Mouse (Mus musculus): Measurements from ENCODE around the gene Gm49394. TPM values are rescaled to one million over a fixed set of nuclear protein-coding genes. Genes with fewer than 3 reads are reported as not detected.

Gene Gm49394
- not detected in 2 replicates for polyA plus RNA-seq (2014; fragmentation: Nextera tagmentation; extraction: Ambion mirVana)

DNA sequence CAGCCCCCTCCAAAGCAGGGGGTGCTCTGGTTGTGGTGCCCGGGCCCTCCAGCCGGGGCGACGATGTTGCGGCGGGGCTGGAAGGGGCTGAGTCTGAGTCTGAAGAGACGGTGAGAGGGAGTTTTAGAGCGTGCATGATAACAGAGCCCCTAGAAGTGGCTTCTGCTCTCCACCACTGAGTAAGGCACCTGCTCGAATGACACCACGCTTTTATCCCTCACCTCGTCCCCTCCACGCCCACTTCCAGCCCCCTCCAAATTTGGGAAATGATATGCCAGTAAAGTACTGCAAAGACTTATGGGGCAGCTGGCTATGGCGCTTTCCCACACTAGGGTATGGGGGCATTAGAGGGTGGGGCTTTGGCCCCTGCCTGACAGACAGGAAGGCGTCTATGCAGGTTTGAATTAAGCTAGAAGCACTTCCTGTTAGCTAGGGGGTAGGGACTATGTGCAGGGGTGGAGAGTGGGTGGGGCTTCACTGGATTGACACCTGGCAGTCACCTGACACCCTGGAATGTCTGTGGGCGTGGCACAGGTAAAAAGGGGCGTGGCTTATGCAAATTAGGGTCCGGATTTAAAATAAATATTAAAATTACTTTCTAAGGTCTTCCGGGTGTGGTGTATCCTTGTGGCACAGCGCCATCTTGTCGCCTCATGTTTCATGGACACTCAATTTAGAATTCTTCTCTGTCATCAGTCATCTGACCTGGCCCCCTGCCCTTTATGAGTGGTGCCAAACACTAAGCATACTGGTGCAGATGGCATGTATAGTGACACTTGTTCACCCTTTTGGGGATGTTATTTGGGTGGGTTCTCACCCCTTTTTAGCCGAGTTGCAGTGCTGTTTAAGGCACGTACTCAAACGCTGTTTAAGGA is at the start of gene Gm49394:
Gm49394 (minus strand) TSS at position 192 of the 875 bp plus-strand sequence.
- 84% methylated on average over 23 of the region's 23 CpGs for WGBS
- Histone ChIP-seq H3K4me1 (replicated peaks; ENCODE audit: control insufficient read depth, insufficient read depth, low read length) (no peaks in the 10 kb centered on the region), H3K36me3 (replicated peaks; ENCODE audit: control insufficient read depth, insufficient read depth) (no peaks in the 10 kb centered on the region), H3K9ac (no peak within 1 kb of the TSS), H3K4me3 (replicated peaks; ENCODE audit: low read length) (no peak within 1 kb of the TSS), H3K27ac (no peak within 1 kb of the TSS), H3K4me2 (replicated peaks) (no peak within 1 kb of the TSS), H3K9me3 (ENCODE audit: control insufficient read depth, low read length) (peaks cover 8% of the 10 kb centered on the region; the same call in 1 of the 2 replicates), H3K27me3 (ENCODE audit: control insufficient read depth, insufficient read depth, low read length) (peaks cover 23% of the 10 kb centered on the region)
- no peak for DNase-seq (ENCODE audit: low spot score)
- no peak for ATAC-seq (ENCODE audit: low FRiP score)

DNA sequence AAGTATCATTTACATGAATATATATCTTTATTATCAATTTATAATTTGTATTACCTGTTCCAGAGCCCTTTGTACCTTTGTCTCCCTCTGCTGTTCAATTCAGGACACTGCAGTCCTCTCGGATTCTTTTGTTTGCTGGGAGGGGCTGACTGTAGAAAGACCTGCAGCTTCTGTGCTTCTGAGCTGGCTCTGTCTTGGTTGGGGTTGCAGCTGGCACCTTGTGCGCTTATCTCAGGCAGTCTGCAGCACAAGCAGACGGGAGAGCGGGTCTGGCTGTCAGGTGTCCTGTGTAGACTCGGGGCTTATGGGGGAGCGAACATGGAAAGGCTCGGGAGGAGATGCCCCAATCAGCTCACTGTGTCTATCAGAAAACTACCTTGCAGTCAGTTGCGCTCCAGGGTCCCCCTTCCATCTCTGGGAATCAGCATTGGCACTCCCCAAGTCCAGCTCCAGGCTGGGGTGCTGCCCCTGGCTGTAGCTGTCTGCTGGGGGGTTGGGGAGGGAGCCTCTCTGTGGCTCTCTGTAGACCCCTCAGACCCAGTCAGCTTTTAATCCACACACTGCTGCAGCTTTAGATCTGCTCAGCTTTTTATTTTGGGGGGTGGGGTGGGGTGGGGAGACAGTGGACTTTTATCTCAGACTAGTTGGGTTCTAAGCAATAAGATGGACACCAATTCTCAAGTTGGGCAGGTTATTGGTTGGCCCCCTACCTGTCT is 45.2 kb upstream of the Gm49394 start:
- no peak for ATAC-seq (ENCODE audit: low FRiP score)
- Histone ChIP-seq H3K27me3 (ENCODE audit: control insufficient read depth, insufficient read depth, low read length) (no peaks in the 10 kb centered on the region), H3K4me3 (replicated peaks; ENCODE audit: low read length) (peak overlapping the region; percentile 27), H3K9me3 (ENCODE audit: control insufficient read depth, low read length) (no peaks in the 10 kb centered on the region), H3K27ac (peak overlapping the region; percentile 67; the same call in 1 of the 2 replicates), H3K9ac (peak overlapping the region; percentile 70), H3K4me2 (replicated peaks) (peak overlapping the region; percentile 56), H3K36me3 (replicated peaks; ENCODE audit: control insufficient read depth, insufficient read depth) (no peaks in the 10 kb centered on the region), H3K4me1 (replicated peaks; ENCODE audit: control insufficient read depth, insufficient read depth, low read length) (no peaks in the 10 kb centered on the region)
- DNase-seq (ENCODE audit: low spot score), result peak; percentile 83
- WGBS, result 13% methylated on average over 8 of the region's 8 CpGs

DNA sequence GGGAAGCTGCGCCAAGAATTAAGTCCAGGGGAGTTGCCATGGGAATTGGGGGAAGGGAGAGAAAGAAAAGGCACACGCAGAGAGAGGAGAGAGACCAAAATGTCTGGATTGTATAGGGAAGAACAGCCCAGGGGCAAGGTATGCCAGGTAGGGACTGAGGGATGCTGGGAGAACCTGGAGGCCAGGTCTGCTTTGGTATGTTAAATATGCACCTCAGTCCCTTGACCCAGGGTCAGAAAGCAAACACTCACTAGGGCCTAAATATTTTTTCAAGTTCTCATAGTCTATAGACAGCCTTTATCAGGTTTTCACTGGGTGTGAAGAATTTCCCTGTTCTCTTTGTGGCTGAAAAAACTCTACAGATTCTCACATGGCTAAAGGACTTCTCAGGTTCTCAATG is 37.1 kb upstream of the Gm49394 start:
- 65% methylated on average over 2 of the region's 2 CpGs for WGBS
- no peaks in the 10 kb centered on the region for H3K4me1 ChIP-seq (replicated peaks; ENCODE audit: control insufficient read depth, insufficient read depth, low read length)
- H3K27ac ChIP-seq, result no peak overlapping the region
- no peaks in the 10 kb centered on the region for H3K27me3 ChIP-seq (ENCODE audit: control insufficient read depth, insufficient read depth, low read length)
- ATAC-seq (ENCODE audit: low FRiP score) (no peak), DNase-seq (ENCODE audit: low spot score) (no peak)
- no peak overlapping the region for H3K4me2 ChIP-seq (replicated peaks)
- no peak overlapping the region for H3K9ac ChIP-seq
- no peaks in the 10 kb centered on the region for H3K36me3 ChIP-seq (replicated peaks; ENCODE audit: control insufficient read depth, insufficient read depth)
- no peak overlapping the region for H3K4me3 ChIP-seq (replicated peaks; ENCODE audit: low read length)
- H3K9me3 ChIP-seq (ENCODE audit: control insufficient read depth, low read length), result no peaks in the 10 kb centered on the region

DNA sequence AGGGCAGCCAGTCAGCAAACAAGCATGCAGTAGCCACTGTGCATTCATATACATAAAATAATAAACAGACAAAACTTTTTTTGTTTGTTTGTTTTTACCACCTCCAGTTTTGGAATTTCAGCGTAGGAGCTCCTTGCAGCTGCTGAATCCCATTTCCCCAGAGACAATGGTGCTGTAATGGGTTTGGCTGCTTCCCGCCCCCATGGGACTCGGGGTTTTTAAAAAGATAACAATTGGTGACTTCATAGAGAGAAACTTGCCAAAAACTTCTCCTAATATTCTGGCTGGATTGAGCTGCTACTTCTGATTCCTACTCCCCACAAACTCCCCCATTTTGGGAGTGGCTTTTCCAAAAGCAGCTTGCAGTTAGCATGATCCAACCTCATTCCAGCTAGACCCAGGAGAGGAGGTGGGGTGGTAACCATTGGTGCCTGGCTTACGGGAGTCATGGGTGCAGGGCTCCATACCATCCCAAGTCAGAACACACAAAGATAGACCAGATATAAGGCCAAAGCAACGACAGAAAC is 29.7 kb upstream of the Gm49394 start:
- ATAC-seq (ENCODE audit: low FRiP score) (no peak), DNase-seq (ENCODE audit: low spot score) (no peak)
- Histone ChIP-seq H3K4me1 (replicated peaks; ENCODE audit: control insufficient read depth, insufficient read depth, low read length) (no peaks in the 10 kb centered on the region), H3K36me3 (replicated peaks; ENCODE audit: control insufficient read depth, insufficient read depth) (no peaks in the 10 kb centered on the region), H3K27me3 (ENCODE audit: control insufficient read depth, insufficient read depth, low read length) (no peaks in the 10 kb centered on the region), H3K4me2 (replicated peaks) (no peak overlapping the region), H3K4me3 (replicated peaks; ENCODE audit: low read length) (no peak overlapping the region), H3K9ac (no peak overlapping the region), H3K9me3 (ENCODE audit: control insufficient read depth, low read length) (no peaks in the 10 kb centered on the region), H3K27ac (no peak overlapping the region)
- WGBS, result 66% methylated on average over 5 of the region's 5 CpGs

DNA sequence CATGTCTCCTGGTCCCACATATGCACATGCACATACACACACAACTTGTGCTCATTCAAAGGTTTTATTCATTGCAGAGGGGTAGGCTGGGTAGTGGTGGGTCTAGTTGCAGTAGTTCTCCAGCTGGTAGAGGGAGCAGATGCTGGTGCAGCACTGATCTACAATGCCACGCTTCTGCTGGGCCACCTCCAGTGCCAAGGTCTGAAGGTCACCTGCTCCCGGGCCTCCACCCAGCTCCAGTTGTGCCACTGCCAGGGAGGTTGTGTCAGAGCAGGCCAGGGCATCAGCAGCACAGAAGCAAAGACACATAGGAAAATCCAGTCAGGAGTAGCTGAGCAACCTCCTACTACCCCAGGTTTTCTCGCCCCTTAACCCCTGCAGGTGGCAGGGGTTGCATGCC is 8.9 kb upstream of the Gm49394 start:
- ATAC-seq (ENCODE audit: low FRiP score) (no peak), DNase-seq (ENCODE audit: low spot score) (no peak)
- Histone ChIP-seq H3K27ac (no peak overlapping the region), H3K4me1 (replicated peaks; ENCODE audit: control insufficient read depth, insufficient read depth, low read length) (no peaks in the 10 kb centered on the region), H3K36me3 (replicated peaks; ENCODE audit: control insufficient read depth, insufficient read depth) (no peaks in the 10 kb centered on the region), H3K9ac (no peak overlapping the region), H3K27me3 (ENCODE audit: control insufficient read depth, insufficient read depth, low read length) (no peaks in the 10 kb centered on the region), H3K4me3 (replicated peaks; ENCODE audit: low read length) (no peak overlapping the region), H3K9me3 (ENCODE audit: control insufficient read depth, low read length) (no peaks in the 10 kb centered on the region), H3K4me2 (replicated peaks) (no peak overlapping the region)
- WGBS, result 84% methylated on average over 3 of the region's 3 CpGs

DNA sequence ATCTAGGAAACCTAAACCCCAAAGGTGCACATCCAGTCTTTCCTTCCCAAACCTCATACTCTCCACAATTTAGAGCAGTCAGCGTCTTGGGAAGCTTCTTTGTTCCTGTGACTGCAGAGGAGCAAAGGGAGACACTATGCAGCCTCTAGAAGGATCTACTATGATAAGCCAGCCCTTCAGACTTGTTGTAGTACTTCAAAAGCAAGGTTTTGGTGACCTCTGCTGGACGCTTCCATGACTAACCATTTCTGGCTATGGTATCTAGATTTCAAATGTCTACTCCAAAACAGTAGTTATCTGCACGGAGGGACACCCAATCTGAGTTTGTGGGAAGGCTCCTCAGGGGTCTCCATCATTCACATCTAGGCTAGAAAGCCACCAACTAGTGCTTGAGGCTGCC is 5.9 kb upstream of the Gm49394 start:
- Histone ChIP-seq H3K36me3 (replicated peaks; ENCODE audit: control insufficient read depth, insufficient read depth) (no peaks in the 10 kb centered on the region), H3K9ac (no peak overlapping the region), H3K9me3 (ENCODE audit: control insufficient read depth, low read length) (no peaks in the 10 kb centered on the region), H3K27ac (no peak overlapping the region), H3K4me2 (replicated peaks) (no peak overlapping the region), H3K4me3 (replicated peaks; ENCODE audit: low read length) (no peak overlapping the region), H3K27me3 (ENCODE audit: control insufficient read depth, insufficient read depth, low read length) (no peaks in the 10 kb centered on the region), H3K4me1 (replicated peaks; ENCODE audit: control insufficient read depth, insufficient read depth, low read length) (no peaks in the 10 kb centered on the region)
- DNase-seq (ENCODE audit: low spot score) (peak; percentile 86), ATAC-seq (ENCODE audit: low FRiP score) (no peak; the same call in 1 of the 2 replicates)
- WGBS, result 19% methylated on average over 3 of the region's 3 CpGs

DNA sequence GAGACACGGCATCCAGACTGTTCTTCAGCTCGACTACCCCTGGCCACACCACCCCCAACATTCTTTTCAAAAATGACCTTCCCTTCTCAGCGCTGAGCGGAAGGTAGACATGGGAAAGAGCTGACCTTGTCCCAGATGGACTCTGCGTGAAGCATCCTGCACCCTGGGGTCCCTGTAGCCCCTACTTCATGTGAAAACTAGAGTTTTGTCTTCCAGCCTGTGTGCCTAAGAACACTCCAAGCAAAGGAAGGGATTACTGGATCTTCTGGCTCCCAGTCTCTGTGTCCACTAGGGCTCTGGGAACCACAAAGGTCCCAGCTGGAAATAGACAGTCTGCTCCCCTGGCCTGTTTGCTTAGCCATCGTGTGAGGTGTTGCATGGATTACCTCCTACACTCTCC is 5.4 kb upstream of the Gm49394 start:
- Histone ChIP-seq H3K4me1 (replicated peaks; ENCODE audit: control insufficient read depth, insufficient read depth, low read length) (no peaks in the 10 kb centered on the region), H3K27ac (no peak overlapping the region), H3K27me3 (ENCODE audit: control insufficient read depth, insufficient read depth, low read length) (no peaks in the 10 kb centered on the region), H3K4me3 (replicated peaks; ENCODE audit: low read length) (no peak overlapping the region), H3K4me2 (replicated peaks) (no peak overlapping the region), H3K9ac (no peak overlapping the region), H3K36me3 (replicated peaks; ENCODE audit: control insufficient read depth, insufficient read depth) (no peaks in the 10 kb centered on the region), H3K9me3 (ENCODE audit: control insufficient read depth, low read length) (0 out of 2 replicates have a peak, but pooled peaks cover 3% of the 10 kb centered on the region)
- ATAC-seq (ENCODE audit: low FRiP score) (no peak), DNase-seq (ENCODE audit: low spot score) (no peak)
- 75% methylated on average over 6 of the region's 6 CpGs for WGBS

DNA sequence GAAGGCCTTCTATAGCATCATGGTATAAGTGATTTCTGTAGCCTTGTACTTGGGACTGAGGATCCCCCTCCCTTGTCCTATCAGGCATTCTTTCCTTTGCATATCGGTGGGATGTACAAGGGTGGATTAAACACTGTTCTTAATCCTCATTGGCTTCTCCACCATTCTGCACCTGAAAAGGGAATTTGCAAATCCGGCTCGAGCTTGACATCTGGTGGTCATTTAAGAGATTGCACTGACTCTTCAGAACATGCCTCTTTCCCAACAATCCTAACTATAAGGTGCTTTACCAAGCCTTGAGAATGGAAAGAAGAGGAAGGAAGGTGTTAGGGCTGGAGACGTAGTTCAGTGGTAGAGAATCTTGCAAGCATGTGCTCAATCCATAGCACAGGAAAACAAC is 2.4 kb upstream of the Gm49394 start:
- H3K9ac ChIP-seq, result no peak overlapping the region
- H3K27me3 ChIP-seq (ENCODE audit: control insufficient read depth, insufficient read depth, low read length), result peaks cover 2% of the 10 kb centered on the region; the same call in 1 of the 2 replicates
- H3K4me3 ChIP-seq (replicated peaks; ENCODE audit: low read length), result no peak overlapping the region
- DNase-seq (ENCODE audit: low spot score) (peak; percentile 85), ATAC-seq (ENCODE audit: low FRiP score) (no peak)
- no peaks in the 10 kb centered on the region for H3K36me3 ChIP-seq (replicated peaks; ENCODE audit: control insufficient read depth, insufficient read depth)
- WGBS, result 17% methylated on average over 4 of the region's 4 CpGs
- no peaks in the 10 kb centered on the region for H3K4me1 ChIP-seq (replicated peaks; ENCODE audit: control insufficient read depth, insufficient read depth, low read length)
- no peak overlapping the region for H3K27ac ChIP-seq
- peaks cover 8% of the 10 kb centered on the region; the same call in 1 of the 2 replicates for H3K9me3 ChIP-seq (ENCODE audit: control insufficient read depth, low read length)
- no peak overlapping the region for H3K4me2 ChIP-seq (replicated peaks)

DNA sequence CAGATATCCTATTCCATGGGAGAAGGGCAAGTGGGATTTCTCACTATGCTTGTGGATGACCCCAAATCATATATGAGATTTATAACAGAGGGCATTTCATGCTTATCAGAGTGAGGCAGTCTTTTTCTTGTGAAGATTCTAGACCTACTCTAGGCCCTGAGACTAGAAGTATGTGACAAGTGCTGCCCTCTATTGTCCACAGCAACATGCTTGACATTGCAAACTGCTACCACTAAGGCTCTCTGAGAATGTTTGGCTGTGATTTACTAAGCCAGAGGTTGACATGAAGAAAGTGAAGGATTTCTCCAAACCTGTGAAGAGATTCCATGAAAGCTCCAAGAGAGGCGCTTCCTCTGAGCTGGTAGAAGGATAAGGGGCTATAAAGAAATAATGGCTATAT is 1.3 kb upstream of the Gm49394 start:
- no peak for ATAC-seq (ENCODE audit: low FRiP score)
- Histone ChIP-seq H3K9ac (no peak overlapping the region), H3K4me1 (replicated peaks; ENCODE audit: control insufficient read depth, insufficient read depth, low read length) (no peaks in the 10 kb centered on the region), H3K9me3 (ENCODE audit: control insufficient read depth, low read length) (peaks cover 8% of the 10 kb centered on the region; the same call in 1 of the 2 replicates), H3K27me3 (ENCODE audit: control insufficient read depth, insufficient read depth, low read length) (peaks cover 13% of the 10 kb centered on the region), H3K36me3 (replicated peaks; ENCODE audit: control insufficient read depth, insufficient read depth) (no peaks in the 10 kb centered on the region), H3K27ac (no peak overlapping the region), H3K4me2 (replicated peaks) (no peak overlapping the region), H3K4me3 (replicated peaks; ENCODE audit: low read length) (no peak overlapping the region)
- WGBS, result 87% methylated on average over 1 of the region's 1 CpGs
- no peak for DNase-seq (ENCODE audit: low spot score)

Measured in hindbrain, embryonic 14.5 days (tissue).